Mouse (Mus musculus) small intestine, adult 2 months (tissue): ENCODE results near the gene Tango2.

Experiments used
- CTCF ChIP-seq: fragments of 200-500 bp; IDR thresholded peaks from 2 replicates; pipeline ENCODE4 v1.5.1; 2012; ENCODE audit warnings: low read depth, mild to moderate bottlenecking, control low read depth, inconsistent platforms, low read length, moderate library complexity, mixed read lengths; ENCODE audit not compliant: insufficient replicate concordance, insufficient read length; ENCODE audit errors: extremely low read depth
- POLR2A ChIP-seq: fragments of 200-500 bp; IDR thresholded peaks from 2 replicates; pipeline ENCODE4 v1.6.1; 2012; ENCODE audit warnings: low read depth, mild to moderate bottlenecking, control low read depth, inconsistent platforms, low read length, moderate library complexity

- TF ChIP-seq POLR2A (no peak), CTCF (no peak)
Measured at GRCm38 (mm10) chr16:18250828-18251790, 96.8 kb downstream of the Tango2 start.
